Mouse (Mus musculus) intestine, postnatal 0 days (tissue): ENCODE data around the gene Snx4. TPM values are rescaled to one million over a fixed set of nuclear protein-coding genes. Genes with fewer than 3 reads are reported as not detected.

Experiments
- ATAC-seq: fragments of 200-750 bp; cut with Nextera tagmentation; 2 replicates; pipeline ENCODE4 v1.8.0; 2017; ENCODE audit warnings: mild to moderate bottlenecking, moderate TSS enrichment, moderate library complexity
- H3K27ac ChIP-seq: fragments of 300-500 bp; sonication (generic); 2 replicates; pipeline ENCODE4 v1.5.1; 2014; ENCODE audit warnings: mild to moderate bottlenecking, low read depth, low read length, moderate library complexity
- H3K27me3 ChIP-seq: fragments of 300-500 bp; sonication (generic); replicated peaks from 2 replicates; pipeline ENCODE4 v1.6.1; 2014; ENCODE audit warnings: low read length, mixed read lengths; ENCODE audit not compliant: control insufficient read depth, insufficient read depth
- H3K36me3 ChIP-seq: fragments of 300-500 bp; sonication (generic); 2 replicates; pipeline ENCODE4 v1.6.1; 2014; ENCODE audit warnings: mild to moderate bottlenecking, moderate library complexity; ENCODE audit not compliant: control insufficient read depth, insufficient read depth
- H3K4me1 ChIP-seq: fragments of 300-500 bp; sonication (generic); replicated peaks from 2 replicates; pipeline ENCODE4 v1.6.1; 2014; ENCODE audit warnings: antibody characterized with exemption, low read length, mixed read lengths; ENCODE audit not compliant: control insufficient read depth, insufficient read depth
- H3K4me2 ChIP-seq: fragments of 300-500 bp; sonication (generic); replicated peaks from 2 replicates; pipeline ENCODE4 v1.6.1; 2014; ENCODE audit warnings: low read depth, mild to moderate bottlenecking, moderate library complexity
- H3K4me3 ChIP-seq: fragments of 300-500 bp; sonication (generic); 2 replicates; pipeline ENCODE4 v1.5.1; 2014; ENCODE audit warnings: low read depth, low read length
- H3K9ac ChIP-seq: fragments of 300-500 bp; sonication (generic); 2 replicates; pipeline ENCODE4 v1.6.1; 2014; ENCODE audit warnings: mild to moderate bottlenecking, low read depth, low read length
- H3K9me3 ChIP-seq: fragments of 300-500 bp; sonication (generic); 2 replicates; pipeline ENCODE4 v1.6.1; 2016; ENCODE audit warnings: mixed run types; ENCODE audit not compliant: control insufficient read depth
- CTCF ChIP-seq: sonication (generic); IDR thresholded peaks from 2 replicates; pipeline ENCODE4 v1.5.1; 2016; ENCODE audit warnings: low read depth, mild to moderate bottlenecking, control low read depth, antibody characterized with exemption, moderate library complexity
- WGBS: fragments of 180-500 bp; shearing (Covaris S2); extraction: QIAGEN DNeasy Blood & Tissue Kit; methylation state at CpG from one replicate; pipeline ENCODE4 v1.1.7; 2014; 5-methylcytosine and 5-hydroxymethylcytosine counted together
- polyA plus RNA-seq: library from polyadenylated mRNA; unstranded; fragments of >200 nt; fragmentation: Nextera tagmentation; extraction: Ambion mirVana; gene quantifications from 2 replicates; pipeline ENCODE4 v1.2.1, GENCODE M21; 2015

Snx4 gene
- polyA plus RNA-seq, 1 experiment from 2014 or later: 103 TPM

DNA sequence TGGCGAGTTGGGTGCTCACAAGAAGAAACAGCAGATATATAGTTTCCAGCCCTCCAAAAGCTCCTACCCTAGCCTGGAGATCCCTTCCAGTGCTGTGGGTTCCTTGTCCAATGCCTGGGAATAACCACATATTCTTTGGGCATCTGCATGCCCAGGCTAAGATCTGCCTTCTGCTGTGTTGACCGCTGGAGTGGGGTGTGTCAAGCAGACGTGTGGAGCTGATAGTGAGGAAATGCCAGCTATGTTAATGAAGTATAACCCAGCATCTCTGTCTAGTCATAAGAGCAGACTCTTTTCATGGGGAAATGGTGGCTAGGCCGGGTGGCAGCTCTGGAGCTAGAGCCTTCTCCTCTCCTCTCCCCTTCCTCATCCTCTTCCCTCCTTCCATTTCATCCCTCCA, 64.4 kb downstream of the Snx4 start:
- H3K4me2 ChIP-seq: no peak overlapping the region
- no peaks in the 10 kb centered on the region for H3K36me3 ChIP-seq
- no peaks in the 10 kb centered on the region for H3K4me1 ChIP-seq
- H3K4me3 ChIP-seq: no peak overlapping the region
- H3K27me3 ChIP-seq: no peaks in the 10 kb centered on the region
- H3K9ac ChIP-seq: no peak overlapping the region
- no peak for ATAC-seq
- H3K27ac ChIP-seq: no peak overlapping the region
- no peak for TF ChIP-seq CTCF
- 84% methylated on average over 4 of the region's 4 CpGs for WGBS
- no peaks in the 10 kb centered on the region for H3K9me3 ChIP-seq

DNA sequence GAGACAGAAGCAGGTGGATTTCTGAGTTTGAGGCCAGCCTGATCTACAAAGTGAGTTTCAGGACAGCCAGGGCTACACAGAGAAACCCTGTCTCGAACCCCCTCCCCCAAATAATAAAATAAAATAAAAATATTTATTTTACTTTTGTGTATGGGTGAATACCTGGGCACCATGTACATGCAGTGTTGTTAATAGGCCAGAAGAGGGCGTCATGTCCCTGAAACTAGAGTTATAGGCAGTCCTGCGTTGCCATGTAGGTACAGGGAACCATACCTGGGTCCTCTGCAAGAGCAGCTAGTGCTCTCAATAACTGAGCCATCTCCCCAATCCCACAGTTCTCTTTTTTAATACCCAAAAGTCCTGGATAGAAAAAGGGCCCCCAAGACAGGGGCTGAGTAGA, 66.4 kb downstream of the Snx4 start:
- 63% methylated on average over 3 of the region's 3 CpGs for WGBS

DNA sequence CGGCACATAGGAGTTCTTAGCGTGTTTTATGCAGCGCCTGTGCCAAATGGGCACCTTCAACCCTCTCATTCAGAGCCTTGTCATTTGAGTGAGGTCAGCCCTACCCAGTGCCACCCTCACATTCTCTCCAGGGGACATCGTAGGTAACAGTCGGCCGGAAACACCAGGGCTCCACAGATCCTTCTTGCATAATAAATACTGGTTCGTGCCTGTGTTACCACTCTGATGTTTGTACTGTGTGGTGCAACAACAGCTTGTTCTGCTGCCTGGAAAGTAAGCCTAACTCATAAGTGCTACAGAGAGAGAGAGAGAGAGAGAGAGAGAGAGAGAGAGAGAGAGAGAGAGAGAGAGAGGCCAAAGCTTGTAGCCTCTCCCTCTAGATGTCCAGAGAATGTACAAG, 66.8 kb downstream of the Snx4 start:
- Histone ChIP-seq H3K4me3 (no peak overlapping the region), H3K9me3 (no peaks in the 10 kb centered on the region), H3K27me3 (no peaks in the 10 kb centered on the region), H3K27ac (no peak overlapping the region), H3K4me1 (no peaks in the 10 kb centered on the region), H3K4me2 (no peak overlapping the region), H3K9ac (no peak overlapping the region), H3K36me3 (no peaks in the 10 kb centered on the region)
- 92% methylated on average over 7 of the region's 7 CpGs for WGBS
- no peak for ATAC-seq
- no peak for TF ChIP-seq CTCF

More for the DNA sequence above, 66.4 kb downstream of the Snx4 start:
- TF ChIP-seq CTCF: no peak
- Histone ChIP-seq H3K36me3 (no peaks in the 10 kb centered on the region), H3K27ac (no peak overlapping the region), H3K4me2 (no peak overlapping the region), H3K4me3 (no peak overlapping the region), H3K27me3 (no peaks in the 10 kb centered on the region), H3K9me3 (no peaks in the 10 kb centered on the region), H3K9ac (no peak overlapping the region), H3K4me1 (no peaks in the 10 kb centered on the region)
- no peak for ATAC-seq

DNA sequence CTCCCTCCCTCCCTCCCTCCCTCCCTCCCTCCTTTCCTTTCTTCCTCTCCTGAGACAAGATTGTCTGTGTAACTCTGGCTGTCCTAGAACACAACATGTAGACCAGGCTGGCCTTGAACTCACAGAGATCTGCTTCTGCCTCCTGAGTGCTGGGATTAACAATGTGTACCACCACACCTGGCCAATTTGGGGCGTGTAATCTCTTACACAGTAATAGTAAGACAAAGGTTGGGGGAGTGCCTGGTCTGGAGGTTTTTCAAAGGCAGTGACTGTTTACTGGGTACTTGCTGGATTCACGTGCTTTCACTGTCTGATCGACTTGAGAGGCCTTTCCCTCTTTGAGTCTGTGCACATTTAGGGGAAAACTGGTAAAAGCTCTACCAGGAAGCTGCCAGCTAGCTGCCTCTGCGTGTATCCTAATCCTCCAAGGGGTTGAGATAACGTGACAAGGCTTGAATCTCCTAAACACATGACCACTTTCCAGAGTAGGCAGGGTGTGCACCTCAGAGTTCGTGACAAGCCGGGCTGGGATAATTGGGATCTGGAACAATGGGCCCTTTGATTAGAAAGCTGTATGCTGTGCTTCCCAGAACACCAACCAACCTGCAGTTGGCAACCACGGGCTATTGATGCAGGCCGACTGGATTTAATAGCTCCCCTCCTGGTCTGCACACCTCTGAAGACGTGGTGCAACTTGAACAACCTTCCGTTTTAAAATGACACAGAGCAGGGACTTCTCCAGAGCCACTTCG, 74.6 kb downstream of the Snx4 start:
- no peak overlapping the region for H3K4me3 ChIP-seq
- H3K27me3 ChIP-seq: no peaks in the 10 kb centered on the region
- WGBS: 33% methylated on average over 12 of the region's 12 CpGs
- H3K36me3 ChIP-seq: no peaks in the 10 kb centered on the region
- no peaks in the 10 kb centered on the region for H3K4me1 ChIP-seq
- no peak for TF ChIP-seq CTCF
- ATAC-seq: peak; percentile 83
- H3K27ac ChIP-seq: no peak overlapping the region; the same call in 1 of the 2 replicates
- H3K4me2 ChIP-seq: no peak overlapping the region
- no peak overlapping the region for H3K9ac ChIP-seq
- no peaks in the 10 kb centered on the region for H3K9me3 ChIP-seq

DNA sequence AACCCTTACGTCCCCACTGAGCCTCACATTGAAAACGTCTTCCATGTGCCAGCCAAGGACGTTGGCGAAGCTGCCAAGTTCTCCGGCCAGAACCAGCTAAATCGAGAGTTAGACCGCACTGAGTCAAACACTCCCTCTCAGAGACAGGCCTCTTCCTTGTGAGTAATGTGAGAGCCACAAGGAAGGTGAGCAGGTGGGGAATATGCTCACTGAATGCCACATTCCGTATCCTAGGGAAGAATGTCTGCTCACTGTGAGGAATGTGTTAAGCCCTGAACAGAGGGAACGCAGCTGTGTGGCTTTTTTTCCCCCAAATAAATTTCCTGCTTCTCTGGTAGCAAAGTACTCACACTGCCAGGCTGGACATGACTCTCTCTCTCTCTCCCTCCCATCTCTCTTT, 75.3 kb downstream of the Snx4 start:
- H3K27ac ChIP-seq: no peak overlapping the region
- H3K4me1 ChIP-seq: no peaks in the 10 kb centered on the region
- H3K36me3 ChIP-seq: no peaks in the 10 kb centered on the region
- H3K4me3 ChIP-seq: no peak overlapping the region
- H3K9me3 ChIP-seq: no peaks in the 10 kb centered on the region
- TF ChIP-seq CTCF: no peak
- 66% methylated on average over 9 of the region's 9 CpGs for WGBS
- H3K27me3 ChIP-seq: no peaks in the 10 kb centered on the region
- no peak overlapping the region for H3K4me2 ChIP-seq
- no peak overlapping the region for H3K9ac ChIP-seq
- peak; percentile 34; the same call in 1 of the 2 replicates for ATAC-seq

DNA sequence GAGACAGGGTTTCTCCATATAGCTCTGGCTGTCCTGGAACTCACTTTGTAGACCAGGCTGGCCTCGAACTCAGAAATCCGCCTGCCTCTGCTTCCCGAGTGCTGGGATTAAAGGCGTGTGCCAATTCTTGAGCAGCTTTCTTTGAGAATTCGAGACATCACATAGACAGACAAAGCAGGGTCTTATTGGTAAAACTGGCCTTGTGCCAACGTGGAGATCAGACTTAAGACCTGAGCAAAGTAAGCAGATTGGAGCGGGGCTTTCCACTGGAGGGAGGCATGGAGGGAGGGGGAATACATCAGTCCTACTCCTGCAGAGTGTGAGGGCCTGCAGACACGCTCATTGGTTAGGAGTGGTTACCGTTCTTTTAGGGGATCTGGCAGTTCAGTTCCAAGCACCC, 75.9 kb downstream of the Snx4 start:
- ATAC-seq: no peak

More for the DNA sequence above, 75.9 kb downstream of the Snx4 start:
- Histone ChIP-seq H3K9ac (no peak overlapping the region), H3K4me3 (no peak overlapping the region), H3K36me3 (no peaks in the 10 kb centered on the region), H3K9me3 (no peaks in the 10 kb centered on the region), H3K27ac (no peak overlapping the region), H3K27me3 (no peaks in the 10 kb centered on the region), H3K4me1 (no peaks in the 10 kb centered on the region), H3K4me2 (no peak overlapping the region)
- 78% methylated on average over 9 of the region's 9 CpGs for WGBS
- TF ChIP-seq CTCF: no peak
